Mouse (Mus musculus) limb, embryonic 10.5 days (tissue): Measurements from ENCODE around the gene Zcchc14. TPM values are rescaled to one million over a fixed set of nuclear protein-coding genes. Genes with fewer than 3 reads are reported as not detected.

Experiments
- DNase-seq: peaks from one replicate; pipeline ENCODE4 v3.0.0-alpha.2; 2017; ENCODE audit warnings: low spot score
- H3K27ac ChIP-seq: fragments of 300-500 bp; sonication (generic); 2 replicates; pipeline ENCODE4 v1.5.1; 2016; ENCODE audit warnings: mild to moderate bottlenecking
- H3K27me3 ChIP-seq: fragments of 300-500 bp; sonication (generic); 2 replicates; pipeline ENCODE4 v1.6.1; 2016; ENCODE audit warnings: low read depth, mild to moderate bottlenecking; ENCODE audit not compliant: poor library complexity, severe bottlenecking
- H3K36me3 ChIP-seq: fragments of 300-500 bp; sonication (generic); 2 replicates; pipeline ENCODE4 v1.6.1; 2016; ENCODE audit warnings: mild to moderate bottlenecking, moderate library complexity
- H3K4me1 ChIP-seq: fragments of 300-500 bp; sonication (generic); 2 replicates; pipeline ENCODE4 v1.6.1; 2016
- H3K4me3 ChIP-seq: fragments of 300-500 bp; sonication (generic); 2 replicates; pipeline ENCODE4 v1.5.1; 2016; ENCODE audit warnings: mild to moderate bottlenecking, moderate library complexity
- H3K9me3 ChIP-seq: fragments of 300-500 bp; sonication (generic); replicated peaks from 2 replicates; pipeline ENCODE4 v1.6.1; 2016; ENCODE audit warnings: mild to moderate bottlenecking
- WGBS: fragments of 180-500 bp; shearing (Covaris S2); methylation state at CpG from one replicate; pipeline ENCODE4 v1.1.7; 2016; 5-methylcytosine and 5-hydroxymethylcytosine counted together
- polyA plus RNA-seq: library from polyadenylated mRNA; unstranded; fragments of >200 nt; fragmentation: Nextera tagmentation; extraction: Ambion mirVana; gene quantifications from 2 replicates; pipeline ENCODE4 v1.2.1, GENCODE M21; 2016

The Zcchc14 gene
- polyA plus RNA-seq, 1 experiment from 2014 or later: 15.2 TPM

DNA sequence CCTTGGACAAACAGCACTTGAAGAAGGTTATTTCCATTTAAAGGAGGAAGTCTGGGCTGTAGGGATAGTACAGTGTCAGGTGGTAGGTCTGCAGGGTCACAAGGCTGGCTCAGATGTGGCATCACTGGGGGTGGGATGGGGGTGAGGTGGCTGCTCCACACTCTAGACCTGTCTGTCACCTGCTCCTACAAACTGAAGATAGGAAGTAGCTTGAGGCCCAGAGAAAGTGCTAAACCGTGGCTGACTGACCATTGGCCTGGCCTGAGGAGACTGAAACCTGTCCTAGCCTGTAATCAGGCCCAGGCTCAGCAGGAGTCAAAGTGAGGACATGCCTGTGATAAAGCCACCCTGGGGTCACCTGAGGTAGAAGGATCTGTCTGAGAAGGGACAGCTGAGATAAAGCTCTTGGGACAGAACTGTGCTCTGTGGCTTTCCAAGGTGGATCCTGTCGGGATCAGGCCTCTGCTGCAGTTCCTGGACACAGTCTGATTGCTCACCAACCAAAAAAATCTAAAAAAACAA, 63.4 kb downstream of the Zcchc14 start:
- Histone ChIP-seq H3K4me1 (peaks cover 39% of the 10 kb centered on the region), H3K4me3 (no peak overlapping the region), H3K27me3 (no peaks in the 10 kb centered on the region), H3K36me3 (peaks cover 11% of the 10 kb centered on the region), H3K27ac (no peak overlapping the region), H3K9me3 (no peaks in the 10 kb centered on the region)
- WGBS: 46% methylated on average over 2 of the region's 2 CpGs
- DNase-seq: no peak

DNA sequence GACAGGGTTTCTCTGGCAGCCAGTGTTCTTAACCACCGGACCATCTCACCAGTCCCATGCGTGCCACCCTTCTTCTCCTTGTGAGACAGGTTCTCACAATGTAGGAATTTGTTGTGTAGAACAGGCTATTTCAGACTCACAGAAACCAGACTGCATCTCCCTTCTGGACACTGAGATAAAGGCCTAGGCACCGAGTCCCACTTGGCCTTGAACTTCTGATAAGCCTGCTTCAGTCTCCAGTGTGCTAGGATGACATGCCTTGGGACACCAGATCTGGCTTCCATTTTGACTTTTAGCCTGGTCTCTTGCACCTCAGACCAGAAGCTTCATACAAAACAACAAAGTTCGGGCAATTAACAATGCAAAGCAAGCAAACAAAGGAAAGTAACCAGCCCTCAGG, 64.0 kb downstream of the Zcchc14 start:
- no peaks in the 10 kb centered on the region for H3K9me3 ChIP-seq
- peaks cover 6% of the 10 kb centered on the region for H3K36me3 ChIP-seq
- no peak overlapping the region for H3K4me3 ChIP-seq
- no peak overlapping the region for H3K27ac ChIP-seq
- peaks cover 39% of the 10 kb centered on the region for H3K4me1 ChIP-seq
- 87% methylated on average over 4 of the region's 4 CpGs for WGBS
- H3K27me3 ChIP-seq: no peaks in the 10 kb centered on the region
- DNase-seq: no peak

DNA sequence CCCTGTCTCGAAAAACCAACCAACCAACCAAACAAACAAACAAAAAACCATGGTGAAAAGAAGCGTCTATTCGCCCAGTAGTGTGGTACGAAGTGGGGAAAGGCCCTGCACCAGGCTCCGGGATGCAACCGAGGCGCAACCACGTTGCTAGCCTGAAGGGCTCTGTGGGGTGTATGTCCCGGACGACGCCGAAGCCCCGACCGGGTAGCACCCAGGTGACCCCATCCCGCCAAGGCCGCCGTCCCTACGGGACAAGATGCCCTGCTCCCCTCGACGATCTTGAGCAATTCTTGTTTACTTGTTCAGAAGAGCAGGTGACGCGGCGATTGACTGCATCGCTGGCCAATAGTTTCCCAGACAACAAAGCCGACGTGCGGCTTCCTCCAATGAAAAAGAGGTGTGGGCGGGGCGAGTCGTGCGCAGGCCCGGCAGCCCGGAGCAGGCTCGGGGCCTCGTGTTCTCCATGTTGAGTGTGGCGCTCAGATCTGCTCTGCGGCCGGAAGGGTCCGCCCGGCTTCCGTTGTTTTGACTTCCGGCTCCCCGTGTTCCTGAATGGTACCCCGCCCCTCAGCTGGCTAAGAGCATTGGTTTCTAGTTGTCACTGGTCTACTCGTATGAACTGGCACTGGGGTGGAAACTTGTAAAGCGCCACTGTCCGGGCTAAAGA, 67.4 kb downstream of the Zcchc14 start:
- Histone ChIP-seq H3K27me3 (no peaks in the 10 kb centered on the region), H3K27ac (peak overlapping the region; percentile 86), H3K4me3 (peak overlapping the region; percentile 76), H3K9me3 (no peaks in the 10 kb centered on the region), H3K4me1 (peaks cover 23% of the 10 kb centered on the region), H3K36me3 (no peaks in the 10 kb centered on the region)
- peak; percentile 98 for DNase-seq
- WGBS: 1% methylated on average over 47 of the region's 47 CpGs

DNA sequence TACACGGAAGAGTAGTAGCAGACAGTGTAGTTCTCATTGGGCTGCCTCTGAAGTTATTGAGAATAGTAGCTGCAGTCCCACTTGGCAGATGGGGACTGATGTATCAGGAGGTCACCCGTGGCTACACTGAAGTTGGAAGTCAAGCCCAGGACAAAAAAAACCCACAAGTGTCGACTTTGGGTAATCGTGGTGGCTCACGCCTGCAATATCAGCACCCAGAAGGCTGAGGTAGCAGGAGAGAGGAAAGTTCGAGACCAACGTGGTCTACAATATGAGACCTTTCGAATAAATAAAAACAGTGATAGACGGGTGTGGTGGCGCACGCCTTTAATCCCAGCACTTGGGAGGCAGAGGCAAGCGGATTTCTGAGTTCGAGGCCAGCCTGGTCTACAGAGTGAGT, 68.0 kb downstream of the Zcchc14 start:
- H3K27ac ChIP-seq: peak overlapping the region; percentile 86
- DNase-seq: no peak
- H3K27me3 ChIP-seq: no peaks in the 10 kb centered on the region
- H3K36me3 ChIP-seq: no peaks in the 10 kb centered on the region
- peaks cover 24% of the 10 kb centered on the region for H3K4me1 ChIP-seq
- H3K9me3 ChIP-seq: no peaks in the 10 kb centered on the region
- 46% methylated on average over 13 of the region's 13 CpGs for WGBS
- H3K4me3 ChIP-seq: peak overlapping the region; percentile 76

DNA sequence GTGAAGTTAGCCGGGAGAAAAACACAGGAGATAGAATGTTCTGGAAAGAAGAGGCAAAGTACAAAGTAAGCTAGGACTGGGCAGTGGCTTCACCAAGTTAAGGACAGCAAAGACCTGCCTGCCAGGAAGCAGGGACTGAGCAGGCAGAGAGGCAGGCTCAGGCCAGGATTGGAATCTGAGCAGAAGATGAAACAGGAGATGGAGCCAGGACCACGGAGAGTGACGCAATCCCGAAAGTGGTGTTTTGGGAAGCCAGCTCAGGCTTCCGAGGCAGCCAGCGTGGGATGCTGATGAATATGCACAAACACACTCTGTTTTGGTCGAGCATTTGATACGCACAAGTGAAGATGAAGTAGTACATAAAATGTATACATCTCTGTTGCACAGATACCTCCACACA, 69.0 kb downstream of the Zcchc14 start:
- Histone ChIP-seq H3K9me3 (no peaks in the 10 kb centered on the region), H3K27me3 (no peaks in the 10 kb centered on the region), H3K4me1 (peaks cover 28% of the 10 kb centered on the region), H3K4me3 (no peak overlapping the region), H3K36me3 (no peaks in the 10 kb centered on the region), H3K27ac (no peak overlapping the region)
- DNase-seq: no peak
- 60% methylated on average over 8 of the region's 8 CpGs for WGBS

DNA sequence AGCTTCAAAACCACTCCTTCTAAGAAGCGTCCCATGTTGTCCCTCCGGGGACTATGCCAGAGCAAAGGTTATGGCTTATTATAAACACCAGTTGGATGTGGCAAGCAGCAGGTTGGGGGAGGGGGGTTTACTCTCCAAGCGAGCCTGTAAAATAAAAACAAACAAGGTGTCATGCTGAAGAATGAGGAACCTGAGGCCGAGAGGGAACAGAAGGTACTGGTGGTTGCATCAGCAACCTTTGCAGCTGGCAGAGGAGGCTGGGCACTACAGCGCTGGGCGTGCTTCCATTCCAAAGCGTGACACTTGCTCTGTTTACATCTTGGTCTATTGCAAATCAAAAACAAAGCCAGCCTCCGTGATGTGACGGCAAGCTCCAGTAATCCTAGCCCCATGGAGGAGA, 72.2 kb downstream of the Zcchc14 start:
- H3K4me3 ChIP-seq: no peak overlapping the region
- no peaks in the 10 kb centered on the region for H3K36me3 ChIP-seq
- no peak overlapping the region for H3K27ac ChIP-seq
- no peak for DNase-seq
- H3K9me3 ChIP-seq: no peaks in the 10 kb centered on the region
- peaks cover 45% of the 10 kb centered on the region for H3K4me1 ChIP-seq
- 21% methylated on average over 9 of the region's 9 CpGs for WGBS
- no peaks in the 10 kb centered on the region for H3K27me3 ChIP-seq

DNA sequence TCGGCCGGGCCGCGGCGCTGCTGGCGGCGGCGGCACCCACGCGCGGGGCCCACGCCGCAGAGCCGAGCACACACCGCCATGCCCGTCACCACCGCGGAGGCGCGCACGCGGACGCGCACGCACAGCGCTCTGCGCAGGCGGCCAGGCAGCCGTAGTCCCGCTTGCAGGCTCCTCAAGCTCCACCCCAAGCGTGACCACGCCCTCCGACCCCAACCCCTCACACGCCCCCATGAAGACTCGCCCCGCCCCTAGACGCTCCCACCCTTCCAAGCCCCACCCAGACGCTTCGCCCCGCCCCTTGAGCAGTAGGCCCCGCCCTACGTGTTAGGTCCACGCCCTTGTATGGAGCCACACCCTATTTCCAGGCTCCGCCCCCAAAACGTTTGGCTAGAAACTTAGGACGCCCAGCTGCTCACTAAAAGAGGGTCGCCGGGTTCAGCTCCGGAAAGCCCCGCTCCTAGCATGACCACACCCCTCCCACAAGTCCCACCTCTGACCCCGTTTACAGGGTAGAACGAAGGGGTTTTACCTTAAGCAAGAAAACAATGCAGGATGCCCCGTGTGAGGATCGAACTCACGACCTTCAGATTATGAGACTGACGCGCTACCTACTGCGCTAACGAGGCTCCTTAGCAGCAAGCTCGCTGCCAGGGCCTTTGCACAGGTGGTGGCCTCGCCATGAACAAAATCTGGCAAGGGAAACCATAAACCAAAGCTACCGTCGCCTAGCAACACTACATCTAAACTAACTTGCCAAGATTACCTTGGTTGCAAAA, 73.8 kb downstream of the Zcchc14 start, which contains the start of gene Fbxo31:
TSS of gene Fbxo31 (minus strand) at position 131 of the 776 bp plus-strand sequence.
- Histone ChIP-seq H3K27me3 (no peaks in the 10 kb centered on the region), H3K4me3 (peak within 1 kb of the TSS; percentile 90), H3K36me3 (no peaks in the 10 kb centered on the region), H3K27ac (peak within 1 kb of the TSS; percentile 89), H3K4me1 (peaks cover 41% of the 10 kb centered on the region), H3K9me3 (no peaks in the 10 kb centered on the region)
- DNase-seq: peak; percentile 98
- 2% methylated on average over 63 of the region's 63 CpGs for WGBS

DNA sequence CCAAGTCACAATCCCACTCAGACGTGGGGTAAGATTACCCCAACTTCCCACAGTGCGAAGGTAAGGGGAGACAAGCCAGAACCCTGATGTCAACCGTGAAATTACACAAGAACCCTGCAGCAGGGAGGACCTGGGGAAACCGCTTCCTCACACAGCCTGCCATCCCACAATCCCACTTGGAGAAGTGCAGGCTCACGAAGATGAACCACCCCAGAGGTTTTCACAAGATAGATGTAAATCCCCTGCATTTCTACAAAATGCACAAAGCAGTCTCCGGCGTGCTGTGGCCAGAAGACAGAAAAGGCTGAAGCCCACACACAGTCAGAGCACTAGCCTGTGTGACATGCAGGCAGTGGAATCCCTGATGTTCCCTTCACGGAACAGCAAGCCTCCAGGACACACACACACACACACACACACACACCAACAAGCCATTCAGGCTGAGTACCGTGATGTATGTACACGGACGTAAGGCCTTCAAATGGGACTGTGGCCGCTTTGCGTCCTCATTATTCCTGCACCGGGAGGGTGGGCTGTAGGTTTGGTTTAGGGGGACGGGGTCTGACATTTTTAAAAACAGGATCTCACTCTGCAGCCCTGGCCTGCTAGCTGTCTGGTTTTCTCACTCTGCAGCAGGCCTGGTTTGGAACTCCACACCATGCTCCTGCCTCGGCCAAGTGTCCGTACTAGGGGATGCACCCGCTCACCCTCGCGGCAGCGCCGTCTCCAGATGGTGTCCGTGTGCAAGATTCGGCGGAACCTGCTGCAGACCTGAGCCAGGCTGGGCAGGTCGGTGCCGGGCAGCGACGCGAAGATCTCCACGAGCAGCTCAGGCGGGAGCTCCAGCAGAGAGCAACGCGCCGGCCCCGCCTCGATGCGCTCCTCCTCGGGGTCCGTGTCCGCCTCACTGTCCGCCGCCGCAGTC, 74.7 kb downstream of the Zcchc14 start:
- H3K9me3 ChIP-seq: no peaks in the 10 kb centered on the region
- peak overlapping the region; percentile 89 for H3K27ac ChIP-seq
- H3K27me3 ChIP-seq: no peaks in the 10 kb centered on the region
- DNase-seq: no peak
- peaks cover 44% of the 10 kb centered on the region for H3K4me1 ChIP-seq
- H3K4me3 ChIP-seq: peak overlapping the region; percentile 90
- H3K36me3 ChIP-seq: no peaks in the 10 kb centered on the region
- WGBS: 4% methylated on average over 44 of the region's 44 CpGs

DNA sequence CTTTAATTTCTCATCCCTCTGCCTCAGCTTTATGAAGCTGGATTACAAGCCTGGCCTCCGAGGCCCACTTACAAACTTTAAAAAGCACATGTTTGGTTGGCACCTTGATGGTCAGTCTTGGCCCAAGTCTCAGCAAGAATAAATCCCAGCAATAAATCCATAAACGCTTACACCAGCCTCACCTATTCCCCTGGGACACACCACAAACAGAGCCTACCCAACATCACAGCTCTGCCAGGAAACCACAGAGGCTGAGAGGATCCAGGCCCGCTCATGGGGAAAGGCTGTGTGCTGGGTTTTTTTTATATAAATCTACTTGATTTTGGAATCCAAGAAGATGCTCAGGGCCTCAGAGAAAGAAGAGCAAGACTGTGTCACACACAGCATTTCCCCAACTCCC, 77.0 kb downstream of the Zcchc14 start:
- Histone ChIP-seq H3K27me3 (no peaks in the 10 kb centered on the region), H3K4me1 (peaks cover 50% of the 10 kb centered on the region), H3K9me3 (no peaks in the 10 kb centered on the region), H3K27ac (no peak overlapping the region), H3K4me3 (no peak overlapping the region), H3K36me3 (0 out of 2 replicates have a peak, but pooled peaks cover 2% of the 10 kb centered on the region)
- no peak for DNase-seq
- 72% methylated on average over 3 of the region's 3 CpGs for WGBS

DNA sequence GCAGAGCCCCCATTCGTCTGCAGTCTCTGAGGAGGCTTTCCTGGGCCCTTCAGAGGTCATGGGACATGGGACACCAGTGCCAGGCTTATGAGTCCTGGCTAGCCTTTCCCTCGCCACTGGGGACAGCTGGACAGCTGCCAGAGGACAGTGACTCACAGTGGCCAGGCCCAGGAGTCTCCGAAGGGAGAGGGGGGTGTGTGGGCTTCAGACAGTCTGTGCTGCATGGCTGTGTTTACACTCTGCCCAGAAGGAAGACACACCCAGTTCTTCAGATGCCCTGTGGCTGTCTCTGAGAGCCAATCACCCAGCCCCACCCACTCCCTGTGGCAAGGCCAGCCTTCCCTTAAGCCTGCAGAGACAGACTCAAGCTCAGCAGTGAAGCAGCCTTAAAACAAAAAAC, 79.4 kb downstream of the Zcchc14 start:
- 59% methylated on average over 3 of the region's 3 CpGs for WGBS
- H3K4me1 ChIP-seq: peaks cover 39% of the 10 kb centered on the region

DNA sequence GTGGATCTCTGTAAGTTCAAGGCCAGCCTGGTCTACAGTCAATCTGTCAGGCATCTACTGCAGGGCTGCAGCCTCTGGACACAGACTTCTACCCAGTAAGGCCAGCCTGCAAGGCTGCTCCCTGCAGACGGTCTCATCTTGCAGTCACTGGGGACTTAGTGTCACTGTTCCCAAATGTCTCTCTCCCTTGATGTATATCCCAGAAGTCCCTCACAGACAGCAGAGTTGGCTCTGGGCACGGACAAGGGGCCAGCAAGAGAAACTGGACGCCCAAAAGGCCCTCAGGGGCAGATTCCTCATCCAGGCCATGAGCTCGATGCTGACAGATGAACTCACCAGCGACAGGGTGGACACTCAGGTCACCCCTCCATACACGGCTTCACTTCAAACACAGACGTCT, 80.6 kb downstream of the Zcchc14 start:
- H3K4me3 ChIP-seq: no peak overlapping the region
- no peaks in the 10 kb centered on the region for H3K27me3 ChIP-seq
- WGBS: 70% methylated on average over 7 of the region's 7 CpGs
- no peak overlapping the region for H3K27ac ChIP-seq
- no peaks in the 10 kb centered on the region for H3K9me3 ChIP-seq
- H3K4me1 ChIP-seq: peaks cover 36% of the 10 kb centered on the region
- 0 out of 2 replicates have a peak, but pooled peaks cover 2% of the 10 kb centered on the region for H3K36me3 ChIP-seq
- DNase-seq: no peak

More for the DNA sequence above, 79.4 kb downstream of the Zcchc14 start:
- H3K36me3 ChIP-seq: 0 out of 2 replicates have a peak, but pooled peaks cover 2% of the 10 kb centered on the region
- H3K4me3 ChIP-seq: no peak overlapping the region
- H3K9me3 ChIP-seq: no peaks in the 10 kb centered on the region
- no peak for DNase-seq
- no peak overlapping the region for H3K27ac ChIP-seq
- no peaks in the 10 kb centered on the region for H3K27me3 ChIP-seq

DNA sequence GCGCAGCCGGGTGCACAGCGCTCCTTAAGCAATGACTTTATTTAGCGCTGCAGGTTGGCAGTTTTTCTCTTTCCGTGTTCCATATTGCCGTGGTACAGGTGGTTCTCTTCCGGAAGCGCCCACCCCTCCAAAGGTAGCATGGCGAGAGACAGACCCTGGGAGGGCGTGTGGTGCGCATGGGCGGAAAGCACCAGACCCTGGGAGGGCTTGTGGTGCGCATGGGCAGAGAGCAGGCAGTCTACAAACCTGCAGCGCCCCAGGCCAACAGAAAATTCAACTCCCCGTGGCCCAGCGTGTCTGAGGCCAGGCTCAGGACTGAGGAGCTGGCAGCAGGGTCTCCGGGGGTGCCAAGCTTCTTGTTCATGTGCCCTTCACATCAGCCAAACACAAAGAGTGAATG, 81.9 kb downstream of the Zcchc14 start:
- Histone ChIP-seq H3K9me3 (no peaks in the 10 kb centered on the region), H3K27me3 (no peaks in the 10 kb centered on the region), H3K36me3 (0 out of 2 replicates have a peak, but pooled peaks cover 7% of the 10 kb centered on the region), H3K27ac (no peak overlapping the region), H3K4me1 (peaks cover 28% of the 10 kb centered on the region), H3K4me3 (no peak overlapping the region)
- 83% methylated on average over 17 of the region's 17 CpGs for WGBS
- DNase-seq: no peak
